Mouse (Mus musculus): Measurements from ENCODE around the gene Akr1b8. TPM values are rescaled to one million over a fixed set of nuclear protein-coding genes. Genes with fewer than 3 reads are reported as not detected.
"Not testable (repeated sequence)": the region's sequence is repeated elsewhere in the genome, so short reads cannot be mapped to it uniquely, and the experiment has no call there.

Gene Akr1b8
- polyA plus RNA-seq, 1 experiment from 2014 or later = 15.3 TPM

DNA sequence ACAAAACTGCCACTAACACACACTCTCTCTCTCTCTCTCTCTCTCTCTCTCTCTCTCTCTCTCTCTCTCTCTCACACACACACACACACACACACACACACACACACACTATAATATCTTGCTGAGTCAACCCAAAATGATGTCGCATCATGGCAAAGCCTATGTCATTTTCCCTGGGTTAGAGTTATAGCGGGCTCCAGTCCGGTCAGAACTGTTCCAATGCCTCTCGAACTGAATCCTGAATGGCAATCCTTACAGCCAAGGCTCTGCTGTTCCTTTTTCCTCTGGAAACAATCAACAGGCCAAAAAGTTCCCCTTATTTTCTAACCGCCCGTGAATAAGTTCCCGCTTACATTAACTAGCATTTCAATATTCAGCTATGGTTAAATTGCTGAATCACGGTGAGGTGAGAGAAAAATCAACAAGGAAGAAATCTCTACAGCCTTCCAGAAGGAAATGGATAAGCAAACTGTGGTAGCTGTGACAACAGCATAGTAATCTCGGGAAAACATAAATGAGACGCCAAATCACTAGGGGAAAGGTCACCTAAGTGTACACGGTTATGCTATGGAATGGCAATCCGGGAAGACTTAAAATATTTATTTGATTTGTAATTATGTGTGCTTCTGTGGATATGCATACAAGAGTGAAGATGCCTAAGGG lies 3.8 kb upstream of the Akr1b8 start:
- no peak for ATAC-seq (ENCODE audit: insufficient number of reproducible peaks, low FRiP score)
- H3K4me1 ChIP-seq (replicated peaks) = peaks cover 33% of the 10 kb centered on the region
- no peaks in the 10 kb centered on the region for H3K36me3 ChIP-seq
- H3K27ac ChIP-seq (ENCODE audit: poor library complexity, severe bottlenecking) = no peak overlapping the region
- no peak overlapping the region for H3K4me3 ChIP-seq
- no peak overlapping the region for H3K9ac ChIP-seq
- no peak overlapping the region for H3K4me2 ChIP-seq
- WGBS = 70% methylated on average over 12 of the region's 12 CpGs
- H3K27me3 ChIP-seq (replicated peaks) = no peaks in the 10 kb centered on the region
- H3K9me3 ChIP-seq (replicated peaks) = no peaks in the 10 kb centered on the region

DNA sequence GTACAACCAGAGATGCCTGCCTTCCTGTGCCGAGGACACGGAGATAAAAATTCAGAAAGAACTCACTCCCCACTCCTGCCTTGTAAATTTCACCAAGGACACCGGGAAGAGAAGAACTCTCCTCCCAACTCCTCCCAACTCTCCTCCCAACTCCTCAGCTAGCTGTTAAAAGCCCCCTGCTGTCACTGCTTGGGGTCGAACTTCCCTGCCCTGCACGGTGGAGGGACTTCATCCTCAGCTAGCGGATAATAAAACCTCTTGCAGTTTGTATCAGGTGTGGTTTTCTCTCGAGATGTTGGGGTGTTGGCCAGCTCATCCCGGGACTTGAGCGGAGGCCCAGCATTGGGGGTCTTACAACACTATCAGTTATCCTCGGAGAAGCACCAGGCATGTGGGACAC lies 2.4 kb upstream of the Akr1b8 start:
- not testable (repeated sequence) for H3K4me3 ChIP-seq; H3K9me3 ChIP-seq (replicated peaks); H3K4me2 ChIP-seq; H3K9ac ChIP-seq; H3K27me3 ChIP-seq (replicated peaks); H3K36me3 ChIP-seq; ATAC-seq (ENCODE audit: insufficient number of reproducible peaks, low FRiP score); H3K27ac ChIP-seq (ENCODE audit: poor library complexity, severe bottlenecking)
- WGBS = 24% methylated on average over 10 of the region's 10 CpGs
- peaks cover 32% of the 10 kb centered on the region for H3K4me1 ChIP-seq (replicated peaks)

DNA sequence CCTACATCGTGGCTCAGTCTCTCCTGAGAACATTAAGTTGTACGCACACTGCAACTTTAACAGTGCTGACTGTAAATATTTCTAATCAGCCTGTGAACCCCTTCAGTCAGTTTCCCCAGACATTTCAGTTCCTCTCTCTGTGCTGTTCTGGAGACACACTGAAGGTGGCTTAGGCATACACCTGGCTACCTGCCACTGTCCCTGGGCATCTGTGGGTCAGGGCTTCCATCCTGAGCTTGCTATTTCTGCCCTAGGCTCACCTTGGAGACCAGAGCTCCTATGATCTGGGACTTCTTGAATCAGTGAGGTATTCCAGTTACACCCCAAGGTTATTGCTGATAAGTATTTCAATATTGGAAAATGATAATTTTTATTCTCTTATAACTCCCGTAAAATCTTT lies 1.5 kb upstream of the Akr1b8 start:
- 86% methylated on average over 3 of the region's 3 CpGs for WGBS
- Histone ChIP-seq H3K27me3 (replicated peaks) (no peaks in the 10 kb centered on the region), H3K4me3 (no peak overlapping the region), H3K4me1 (replicated peaks) (peaks cover 31% of the 10 kb centered on the region), H3K36me3 (no peaks in the 10 kb centered on the region), H3K9me3 (replicated peaks) (no peaks in the 10 kb centered on the region), H3K27ac (ENCODE audit: poor library complexity, severe bottlenecking) (no peak overlapping the region), H3K9ac (no peak overlapping the region), H3K4me2 (no peak overlapping the region)
- no peak for ATAC-seq (ENCODE audit: insufficient number of reproducible peaks, low FRiP score)

DNA sequence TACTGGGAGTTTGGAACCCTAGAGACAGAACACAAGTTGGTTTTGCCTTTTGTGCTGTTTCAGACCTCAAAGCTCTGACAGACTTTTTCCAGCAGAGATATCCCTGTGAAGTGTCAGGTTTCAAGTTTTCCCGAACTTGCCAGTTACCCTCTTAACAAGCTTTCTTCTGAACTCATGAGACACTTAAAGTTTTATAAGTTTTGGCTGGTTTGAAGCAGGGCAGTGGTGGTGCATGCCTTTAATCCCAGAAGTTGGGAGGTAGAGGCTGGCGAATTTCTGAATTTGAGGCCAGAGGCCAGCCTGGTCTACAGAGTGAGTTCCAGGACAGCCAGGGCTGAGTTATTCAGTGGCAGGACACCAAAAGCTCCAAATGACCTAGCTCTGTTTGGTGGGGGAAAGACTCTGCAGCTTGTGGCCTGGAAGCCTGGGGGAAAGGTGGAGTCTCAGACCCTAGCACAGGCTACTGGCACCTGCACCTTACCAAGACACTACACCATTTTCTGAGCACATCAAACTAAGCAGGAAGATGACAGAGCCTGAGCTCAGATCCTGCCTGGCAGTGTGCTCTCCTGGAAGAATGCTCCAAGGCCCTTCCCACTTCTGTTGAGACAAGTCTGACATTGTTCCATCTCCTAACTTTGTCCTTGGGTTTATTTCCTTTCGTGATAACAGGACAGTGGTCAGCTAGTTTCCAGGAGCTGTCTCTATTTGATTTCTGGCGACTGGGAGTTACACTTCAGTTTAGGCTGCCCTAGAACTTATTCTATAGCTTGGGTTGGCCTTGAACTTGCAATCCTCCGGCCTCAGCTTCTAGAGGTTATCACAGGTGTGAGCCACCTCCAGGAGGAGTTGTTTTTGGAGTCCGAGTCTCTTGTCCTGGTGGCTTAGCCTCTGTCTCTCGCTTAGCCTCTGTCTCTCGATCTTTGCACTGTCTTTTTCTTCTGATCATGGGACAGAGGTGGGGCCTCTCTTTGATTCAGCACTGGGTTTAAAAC lies 732 bp downstream of the Akr1b8 start:
- Histone ChIP-seq H3K4me1 (replicated peaks) (peaks cover 31% of the 10 kb centered on the region), H3K4me3 (peak overlapping the region; percentile 38), H3K27me3 (replicated peaks) (no peaks in the 10 kb centered on the region), H3K4me2 (peak overlapping the region; percentile 71), H3K36me3 (no peaks in the 10 kb centered on the region), H3K9me3 (replicated peaks) (no peaks in the 10 kb centered on the region), H3K9ac (no peak overlapping the region), H3K27ac (ENCODE audit: poor library complexity, severe bottlenecking) (peak overlapping the region; percentile 72)
- 43% methylated on average over 8 of the region's 8 CpGs for WGBS
- 0 out of 2 replicates have a peak, but pooled peaks have one; percentile 36 for ATAC-seq (ENCODE audit: insufficient number of reproducible peaks, low FRiP score)

DNA sequence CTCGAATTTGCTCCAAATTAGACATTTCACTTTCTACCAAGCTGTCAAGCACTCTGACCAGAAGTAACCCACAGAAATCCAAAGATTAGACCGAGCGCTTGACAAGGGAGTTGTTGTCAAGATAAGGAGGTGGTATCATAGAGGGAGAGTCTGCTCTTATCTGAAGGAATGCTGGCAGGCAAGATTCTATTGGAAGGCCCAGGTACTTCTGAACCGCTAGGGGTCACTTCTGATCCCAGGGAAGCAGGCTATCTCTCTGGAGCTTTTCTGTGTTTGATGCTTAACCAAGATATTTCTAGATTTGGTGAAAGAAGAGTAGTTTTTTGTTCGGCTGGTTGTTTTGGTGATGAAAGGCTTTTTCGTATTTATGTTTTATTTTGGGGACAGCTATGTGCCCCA lies 1.4 kb downstream of the Akr1b8 start:
- H3K9me3 ChIP-seq (replicated peaks) = no peaks in the 10 kb centered on the region
- no peak overlapping the region for H3K4me2 ChIP-seq
- ATAC-seq (ENCODE audit: insufficient number of reproducible peaks, low FRiP score) = no peak
- H3K9ac ChIP-seq = no peak overlapping the region
- no peak overlapping the region for H3K4me3 ChIP-seq
- 25% methylated on average over 6 of the region's 6 CpGs for WGBS
- H3K27me3 ChIP-seq (replicated peaks) = no peaks in the 10 kb centered on the region
- H3K4me1 ChIP-seq (replicated peaks) = peaks cover 31% of the 10 kb centered on the region
- no peak overlapping the region for H3K27ac ChIP-seq (ENCODE audit: poor library complexity, severe bottlenecking)
- no peaks in the 10 kb centered on the region for H3K36me3 ChIP-seq

DNA sequence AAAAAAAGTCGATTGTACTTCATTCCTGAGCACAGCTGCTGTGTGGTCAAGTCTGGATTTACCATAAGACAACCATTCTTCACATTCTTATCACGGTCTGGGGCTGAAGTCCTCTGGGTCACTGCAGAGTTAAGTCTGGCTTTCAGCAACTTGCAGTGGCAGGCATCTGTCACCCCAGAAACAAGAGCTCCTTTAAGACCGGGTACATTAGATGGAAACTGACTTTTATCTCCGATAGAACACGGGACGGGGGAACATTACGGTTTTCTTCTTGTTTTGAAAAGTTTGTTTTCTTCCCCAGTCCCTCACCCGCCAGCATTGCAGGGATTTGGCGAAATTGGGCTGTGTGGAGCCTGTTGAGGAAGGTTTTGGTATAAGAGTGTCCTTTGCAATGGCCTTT lies 1.9 kb downstream of the Akr1b8 start:
- H3K27me3 ChIP-seq (replicated peaks) = no peaks in the 10 kb centered on the region
- no peak overlapping the region for H3K27ac ChIP-seq (ENCODE audit: poor library complexity, severe bottlenecking)
- H3K4me3 ChIP-seq = no peak overlapping the region
- H3K4me2 ChIP-seq = no peak overlapping the region
- H3K9me3 ChIP-seq (replicated peaks) = no peaks in the 10 kb centered on the region
- ATAC-seq (ENCODE audit: insufficient number of reproducible peaks, low FRiP score) = no peak
- peaks cover 28% of the 10 kb centered on the region for H3K4me1 ChIP-seq (replicated peaks)
- H3K36me3 ChIP-seq = no peaks in the 10 kb centered on the region
- WGBS = 46% methylated on average over 9 of the region's 9 CpGs
- no peak overlapping the region for H3K9ac ChIP-seq

DNA sequence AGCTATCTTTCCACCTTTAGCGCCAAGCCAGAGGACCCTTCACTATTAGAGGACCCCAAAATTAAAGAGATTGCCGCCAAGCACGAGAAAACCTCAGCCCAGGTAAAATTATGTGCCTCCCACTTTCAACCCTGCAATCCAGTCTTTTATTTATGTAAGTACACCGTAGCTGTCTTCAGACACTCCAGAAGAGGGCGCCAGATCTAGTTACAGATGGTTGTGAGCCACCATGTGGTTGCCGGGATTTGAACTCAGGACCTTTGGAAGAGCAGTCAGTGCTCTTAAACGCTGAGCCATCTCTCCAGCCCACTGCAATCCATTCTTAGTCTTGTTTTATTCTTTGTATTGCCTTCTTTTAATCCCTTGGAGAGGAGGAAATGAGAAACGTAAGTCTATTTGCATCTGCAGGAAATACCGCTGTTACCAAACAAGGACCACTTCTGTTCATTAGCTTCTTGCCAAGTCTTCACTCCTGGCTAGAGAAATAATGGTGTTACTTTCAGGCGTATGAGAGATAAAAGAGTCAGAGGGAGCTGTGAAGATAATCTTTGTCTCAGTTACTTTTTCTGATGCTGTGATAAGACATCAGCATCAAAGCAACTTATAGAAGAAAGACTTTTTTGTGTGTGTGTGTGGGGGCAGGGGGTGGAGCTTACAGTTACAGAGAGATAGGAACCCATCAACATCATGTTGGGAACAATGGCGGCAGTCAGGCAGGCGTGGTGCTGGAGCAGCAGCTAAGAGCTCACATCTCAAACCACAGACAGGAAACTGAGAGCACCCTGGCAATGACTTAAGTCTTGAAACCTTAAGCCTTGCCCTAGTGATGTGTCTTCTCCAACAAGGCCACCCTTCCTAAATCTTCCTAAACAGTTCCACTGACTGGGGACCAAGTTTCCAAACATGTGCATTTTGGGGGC lies 10.6 kb downstream of the Akr1b8 start:
- Histone ChIP-seq H3K27me3 (replicated peaks) (no peaks in the 10 kb centered on the region), H3K36me3 (peaks cover 3% of the 10 kb centered on the region), H3K4me1 (replicated peaks) (no peaks in the 10 kb centered on the region), H3K4me2 (no peak overlapping the region), H3K9me3 (replicated peaks) (no peaks in the 10 kb centered on the region), H3K27ac (ENCODE audit: poor library complexity, severe bottlenecking) (no peak overlapping the region), H3K4me3 (no peak overlapping the region), H3K9ac (no peak overlapping the region)
- 74% methylated on average over 12 of the region's 12 CpGs for WGBS
- ATAC-seq (ENCODE audit: insufficient number of reproducible peaks, low FRiP score) = no peak

DNA sequence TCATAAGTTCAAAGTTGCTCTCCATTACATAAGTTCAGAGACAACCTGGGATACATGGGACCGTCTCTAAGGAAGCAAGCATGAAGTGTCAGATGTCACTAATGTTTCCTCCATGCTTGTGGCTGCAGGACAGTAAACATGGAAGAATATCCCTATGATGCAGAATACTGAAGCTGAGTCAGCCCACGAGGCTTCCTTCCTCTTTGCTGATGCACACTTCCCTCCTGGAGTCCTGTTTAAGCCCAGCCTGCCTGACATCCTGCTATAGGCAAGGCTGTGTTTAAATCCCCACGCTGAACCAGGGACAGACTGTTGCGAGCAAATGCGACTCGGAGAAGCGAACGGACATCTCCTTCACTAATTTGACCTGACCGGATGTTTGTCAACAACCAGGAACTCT lies 14.1 kb downstream of the Akr1b8 start:
- H3K4me1 ChIP-seq (replicated peaks) = no peaks in the 10 kb centered on the region
- H3K9me3 ChIP-seq (replicated peaks) = no peaks in the 10 kb centered on the region
- H3K27ac ChIP-seq (ENCODE audit: poor library complexity, severe bottlenecking) = no peak overlapping the region
- no peak for ATAC-seq (ENCODE audit: insufficient number of reproducible peaks, low FRiP score)
- H3K36me3 ChIP-seq = peaks cover 3% of the 10 kb centered on the region
- WGBS = 77% methylated on average over 9 of the region's 9 CpGs
- H3K4me3 ChIP-seq = no peak overlapping the region
- H3K9ac ChIP-seq = no peak overlapping the region
- H3K4me2 ChIP-seq = no peak overlapping the region
- H3K27me3 ChIP-seq (replicated peaks) = no peaks in the 10 kb centered on the region

DNA sequence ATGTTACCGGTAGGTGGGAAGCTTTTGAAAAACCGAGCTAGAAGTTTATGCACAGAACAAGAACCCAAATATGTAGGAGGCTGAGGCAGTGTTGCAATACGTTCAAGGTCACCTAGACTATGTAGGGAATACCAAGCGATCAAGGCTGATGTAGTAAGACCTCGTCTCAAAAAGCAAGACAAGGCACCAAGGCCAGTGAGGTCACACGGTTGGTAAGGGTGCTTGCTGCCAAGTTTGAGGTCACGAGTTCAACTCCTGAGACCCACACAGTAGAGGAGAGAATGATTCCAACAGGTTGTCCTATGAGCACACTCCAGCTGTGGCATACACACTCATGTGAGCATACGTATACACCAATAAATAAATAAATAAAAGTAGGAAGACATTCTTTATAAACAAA lies 16.2 kb downstream of the Akr1b8 start:
- Histone ChIP-seq H3K36me3 (no peaks in the 10 kb centered on the region), H3K9me3 (replicated peaks) (no peaks in the 10 kb centered on the region), H3K27ac (ENCODE audit: poor library complexity, severe bottlenecking) (no peak overlapping the region), H3K9ac (no peak overlapping the region), H3K27me3 (replicated peaks) (no peaks in the 10 kb centered on the region), H3K4me1 (replicated peaks) (no peaks in the 10 kb centered on the region), H3K4me2 (no peak overlapping the region), H3K4me3 (no peak overlapping the region)
- no peak for ATAC-seq (ENCODE audit: insufficient number of reproducible peaks, low FRiP score)
- WGBS = 78% methylated on average over 8 of the region's 8 CpGs

DNA sequence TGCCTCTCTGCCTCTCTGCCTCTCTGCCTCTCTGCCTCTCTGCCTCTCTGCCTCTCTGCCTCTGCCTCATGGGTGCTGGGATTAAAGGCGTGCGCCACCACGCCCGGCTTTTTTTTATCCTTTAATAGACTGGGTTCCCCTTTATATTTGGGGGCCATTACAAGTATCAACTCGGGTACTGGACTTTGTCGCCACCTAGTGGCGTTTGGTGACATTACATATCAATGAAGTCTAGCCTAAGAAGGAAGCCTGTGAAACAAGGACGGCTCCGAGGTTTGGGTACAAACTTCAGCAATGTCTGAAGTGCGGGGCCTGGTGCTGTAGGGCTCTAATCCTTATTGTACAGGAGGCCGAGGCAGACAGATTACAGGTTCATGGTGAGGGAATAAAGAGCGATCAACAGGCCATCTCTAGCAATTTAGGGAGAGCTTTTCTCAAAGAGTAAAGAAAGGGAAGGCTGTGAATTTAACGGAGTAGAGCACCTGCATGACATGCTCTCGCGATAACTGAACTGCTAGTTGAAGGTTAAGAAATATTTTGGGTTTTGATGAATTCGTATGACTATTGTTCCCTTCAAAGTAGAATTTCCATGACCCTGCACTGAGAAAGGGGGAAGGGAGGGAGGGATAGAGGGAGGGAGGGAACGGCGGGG lies 17.9 kb downstream of the Akr1b8 start:
- Histone ChIP-seq H3K4me2 (peak overlapping the region; percentile 63), H3K9me3 (replicated peaks) (no peaks in the 10 kb centered on the region), H3K4me1 (replicated peaks) (no peaks in the 10 kb centered on the region), H3K9ac (0 out of 2 replicates have a peak overlapping the region, but pooled peaks have one; percentile 24), H3K36me3 (no peaks in the 10 kb centered on the region), H3K27ac (ENCODE audit: poor library complexity, severe bottlenecking) (no peak overlapping the region), H3K27me3 (replicated peaks) (no peaks in the 10 kb centered on the region), H3K4me3 (peak overlapping the region; percentile 22)
- ATAC-seq (ENCODE audit: insufficient number of reproducible peaks, low FRiP score) = 0 out of 2 replicates have a peak, but pooled peaks have one; percentile 18
- WGBS = 23% methylated on average over 18 of the region's 18 CpGs

All from heart, embryonic 12.5 days (tissue).